Comparison of ENCODE assay signal across 11 mouse cellular contexts in the genomic region with DNA sequence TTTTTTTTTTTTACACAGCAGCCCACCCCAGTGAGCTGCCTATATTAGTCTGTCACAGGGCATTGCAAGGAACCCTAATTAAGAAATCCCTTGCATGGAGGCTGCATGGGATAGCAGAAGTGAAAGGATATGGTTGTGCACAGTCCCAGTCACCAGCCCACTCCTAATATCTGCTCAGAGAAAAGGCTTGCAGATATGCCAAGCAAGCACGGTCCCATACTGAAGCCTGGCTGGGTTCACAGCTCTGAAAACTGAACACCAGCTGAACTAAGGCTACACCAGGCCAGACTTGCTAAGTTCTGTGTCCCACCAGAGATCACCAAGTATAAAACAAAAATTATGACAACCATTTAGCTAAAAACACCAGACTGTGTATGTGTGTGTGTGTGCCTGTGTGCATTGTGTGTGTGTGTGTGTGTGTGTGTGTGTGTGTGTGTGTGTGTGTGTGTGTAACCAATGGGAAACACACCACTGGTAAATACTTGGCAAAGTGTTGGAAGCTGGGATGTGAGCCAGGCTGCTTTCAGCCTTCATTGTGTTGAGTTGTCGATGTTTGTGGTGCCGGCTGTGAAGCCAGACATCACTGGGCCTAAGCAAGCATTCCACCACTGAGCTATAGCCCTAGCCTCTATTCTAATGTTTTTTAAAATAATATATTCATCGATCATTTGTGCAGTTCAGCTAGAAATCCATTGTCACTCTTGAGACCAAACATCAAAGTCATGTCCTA.
A peak's percentile ranks its signal among the peaks of the same experiment; 100 is the strongest.
DNase-seq lines count a peak whose midpoint lies in the region; ATAC-seq and TF ChIP-seq lines count a peak whose summit lies in the region.
"Had no signal": no experiment of that assay in that cellular context is flagged by ENCODE, and none has a peak within 500 bp of the region (broad histone marks: within the 10 kb centered on the region; RNA-seq: fewer than 3 reads in every experiment).

No protein-coding gene starts in this region.

- TF ChIP-seq CTCF in layer of hippocampus, adult 2 months (conservative IDR thresholded peaks at IDR 0.05) = no peak

- no peak overlapping the region for H3K9ac ChIP-seq in forebrain, embryonic 16.5 days (replicated peaks; ENCODE audit: low read depth, low read length)
- H3K9ac ChIP-seq: liver, embryonic 15.5 days had no signal

- peak; percentile 84 for ATAC-seq in forebrain, embryonic 16.5 days
- ATAC-seq in frontal cortex, adult (ENCODE audit: low TSS enrichment) = no peak
- ATAC-seq: Patski had no signal

- WGBS in forebrain, embryonic 16.5 days = 29% methylated on average over 4 of the region's 4 CpGs
- 85% methylated on average over 4 of the region's 4 CpGs for WGBS in midbrain, embryonic 10.5 days

- no peak overlapping the region for H3K4me2 ChIP-seq in forebrain, embryonic 16.5 days (ENCODE audit: low read length)
- H3K4me2 ChIP-seq: liver, embryonic 15.5 days had no signal

- no peak overlapping the region for H3K4me3 ChIP-seq in layer of hippocampus, adult 2 months
- H3K4me3 ChIP-seq in forebrain, embryonic 16.5 days (replicated peaks; ENCODE audit: low read length) = no peak overlapping the region
- no peak overlapping the region for H3K4me3 ChIP-seq in midbrain, embryonic 10.5 days
- H3K4me3 ChIP-seq: liver, embryonic 15.5 days had no signal

- H3K9me3 ChIP-seq in forebrain, embryonic 16.5 days (ENCODE audit: control insufficient read depth, low read length) = no peaks in the 10 kb centered on the region
- H3K9me3 ChIP-seq in midbrain, embryonic 10.5 days (replicated peaks) = no peaks in the 10 kb centered on the region
- H3K9me3 ChIP-seq: liver, embryonic 15.5 days had no signal

- peak; percentile 10 for DNase-seq in adrenal gland, postnatal 10 days
- no peak for DNase-seq in adrenal gland, adult 8-10 months
- DNase-seq in layer of hippocampus, adult 2 months (ENCODE audit: low spot score in 2 of 2) = peak in 1 of 2 experiments; percentile 47
- DNase-seq in layer of hippocampus, postnatal 36 days = no peak
- DNase-seq in midbrain, embryonic 10.5 days (ENCODE audit: low spot score) = no peak
- no peak for DNase-seq in spleen, postnatal 10 days (ENCODE audit: low spot score in 2 of 2)

- H3K27me3 ChIP-seq in forebrain, embryonic 16.5 days (replicated peaks; ENCODE audit: control insufficient read depth, insufficient read depth, low read length) = 0 out of 2 replicates have a peak, but pooled peaks cover 6% of the 10 kb centered on the region
- peaks cover 44% of the 10 kb centered on the region for H3K27me3 ChIP-seq in midbrain, embryonic 10.5 days (ENCODE audit: low read depth, poor library complexity, severe bottlenecking)
- H3K27me3 ChIP-seq: liver, embryonic 15.5 days; Patski had no signal

- H3K4me1 ChIP-seq in forebrain, embryonic 16.5 days (replicated peaks; ENCODE audit: control insufficient read depth, insufficient read depth, low read length) = peaks cover 22% of the 10 kb centered on the region
- peaks cover 93% of the 10 kb centered on the region for H3K4me1 ChIP-seq in midbrain, embryonic 10.5 days
- H3K4me1 ChIP-seq: liver, embryonic 15.5 days had no signal

- H3K27ac ChIP-seq in layer of hippocampus, adult 2 months = peak overlapping the region; percentile 25; the same call in 1 of the 2 replicates
- H3K27ac ChIP-seq in forebrain, embryonic 16.5 days (ENCODE audit: low read length) = no peak overlapping the region
- peak overlapping the region; percentile 87 for H3K27ac ChIP-seq in midbrain, embryonic 10.5 days (replicated peaks)
- H3K27ac ChIP-seq: liver, embryonic 15.5 days; stomach, postnatal 0 days had no signal

- no peaks in the 10 kb centered on the region for H3K36me3 ChIP-seq in forebrain, embryonic 16.5 days (ENCODE audit: control insufficient read depth, insufficient read depth)
- no peaks in the 10 kb centered on the region for H3K36me3 ChIP-seq in midbrain, embryonic 10.5 days
- H3K36me3 ChIP-seq: liver, embryonic 15.5 days had no signal
